Mouse (Mus musculus) megakaryocyte, embryonic 14.5 days (primary cell): ENCODE measurements around the gene Slc22a22.

ENCODE experiments used
- FLI1 ChIP-seq: IDR thresholded peaks from 2 replicates; pipeline ENCODE4 v1.6.1; 2012; ENCODE audit warnings: low read length, inconsistent platforms, mixed read lengths
- GATA1 ChIP-seq: IDR thresholded peaks from 3 replicates; pipeline ENCODE4 v1.6.1; 2012; ENCODE audit warnings: mixed read lengths, low read length, inconsistent platforms, borderline replicate concordance

- TF ChIP-seq GATA1 (no peak), FLI1 (no peak)
Measured at GRCm38 (mm10) chr15:57461284-57461683, 16.1 kb downstream of the Slc22a22 start.
